Mouse (Mus musculus) liver, adult 2 months (tissue): Measurements from ENCODE around the gene Bbs12. TPM values are rescaled to one million over a fixed set of nuclear protein-coding genes. Genes with fewer than 3 reads are reported as not detected.

Experiments used
- DNase-seq: peaks from one replicate; pipeline ENCODE4 v3.0.0-alpha.2; 2011; ENCODE audit warnings: low read depth, low spot score; ENCODE audit errors: extremely low read depth
- H3K27ac ChIP-seq: fragments of 200-500 bp; replicated peaks from 2 replicates; pipeline ENCODE4 v1.5.1; 2012; ENCODE audit warnings: low read depth, mild to moderate bottlenecking, control low read depth, inconsistent platforms, low read length; ENCODE audit not compliant: insufficient read depth
- H3K27me3 ChIP-seq: fragments of 200-500 bp; 2 replicates; pipeline ENCODE4 v1.6.1; 2012; ENCODE audit warnings: mild to moderate bottlenecking, moderate library complexity, low read length, inconsistent platforms; ENCODE audit not compliant: control insufficient read depth, insufficient read depth
- H3K36me3 ChIP-seq: fragments of 200-500 bp; 2 replicates; pipeline ENCODE4 v1.6.1; 2012; ENCODE audit warnings: low read length, inconsistent platforms; ENCODE audit not compliant: control insufficient read depth, insufficient read depth
- H3K4me1 ChIP-seq: fragments of 200-500 bp; 2 replicates; pipeline ENCODE4 v1.6.1; 2011; ENCODE audit warnings: low read length; ENCODE audit not compliant: control insufficient read depth, insufficient read depth
- H3K4me3 ChIP-seq: fragments of 200-500 bp; 2 replicates; pipeline ENCODE4 v1.5.1; 2011; ENCODE audit warnings: low read depth, mild to moderate bottlenecking, control low read depth, low read length, moderate library complexity; ENCODE audit not compliant: insufficient read depth
- H3K79me2 ChIP-seq: fragments of 200-500 bp; 2 replicates; pipeline ENCODE4 v1.6.1; 2012; ENCODE audit warnings: inconsistent platforms, mild to moderate bottlenecking, low read length, moderate library complexity; ENCODE audit not compliant: control insufficient read depth, insufficient read depth
- H3K9ac ChIP-seq: fragments of 200-500 bp; 2 replicates; pipeline ENCODE4 v1.6.1; 2012; ENCODE audit warnings: low read depth, mild to moderate bottlenecking, control low read depth, inconsistent platforms, low read length
- CTCF ChIP-seq: fragments of 200-500 bp; IDR thresholded peaks from 2 replicates; pipeline ENCODE4 v1.5.1; 2011; ENCODE audit warnings: low read depth, low read length, control low read depth
- POLR2A ChIP-seq: fragments of 200-500 bp; IDR thresholded peaks from 2 replicates; pipeline ENCODE4 v1.6.1; 2011; ENCODE audit warnings: low read length, control low read depth; ENCODE audit not compliant: insufficient read depth; ENCODE audit errors: extremely low read depth
- WGBS: fragments of 180-500 bp; shearing (Covaris S2); methylation state at CpG from one replicate; pipeline ENCODE4 v1.1.7; 2018; 5-methylcytosine and 5-hydroxymethylcytosine counted together
- polyA plus RNA-seq: library from polyadenylated mRNA; depleted of rRNA; stranded (reverse); fragments of >200 nt; gene quantifications from 2 replicates; pipeline ENCODE4 v1.2.3, GENCODE M21; 2012
- total RNA-seq: library from RNA; depleted of rRNA; stranded (reverse); fragments of >200 nt; gene quantifications from 2 replicates; pipeline ENCODE4 v1.2.3, GENCODE M21; 2014

Gene Bbs12
- total and polyA plus RNA-seq, 2 experiments: 0.09 to 1.1 TPM

DNA sequence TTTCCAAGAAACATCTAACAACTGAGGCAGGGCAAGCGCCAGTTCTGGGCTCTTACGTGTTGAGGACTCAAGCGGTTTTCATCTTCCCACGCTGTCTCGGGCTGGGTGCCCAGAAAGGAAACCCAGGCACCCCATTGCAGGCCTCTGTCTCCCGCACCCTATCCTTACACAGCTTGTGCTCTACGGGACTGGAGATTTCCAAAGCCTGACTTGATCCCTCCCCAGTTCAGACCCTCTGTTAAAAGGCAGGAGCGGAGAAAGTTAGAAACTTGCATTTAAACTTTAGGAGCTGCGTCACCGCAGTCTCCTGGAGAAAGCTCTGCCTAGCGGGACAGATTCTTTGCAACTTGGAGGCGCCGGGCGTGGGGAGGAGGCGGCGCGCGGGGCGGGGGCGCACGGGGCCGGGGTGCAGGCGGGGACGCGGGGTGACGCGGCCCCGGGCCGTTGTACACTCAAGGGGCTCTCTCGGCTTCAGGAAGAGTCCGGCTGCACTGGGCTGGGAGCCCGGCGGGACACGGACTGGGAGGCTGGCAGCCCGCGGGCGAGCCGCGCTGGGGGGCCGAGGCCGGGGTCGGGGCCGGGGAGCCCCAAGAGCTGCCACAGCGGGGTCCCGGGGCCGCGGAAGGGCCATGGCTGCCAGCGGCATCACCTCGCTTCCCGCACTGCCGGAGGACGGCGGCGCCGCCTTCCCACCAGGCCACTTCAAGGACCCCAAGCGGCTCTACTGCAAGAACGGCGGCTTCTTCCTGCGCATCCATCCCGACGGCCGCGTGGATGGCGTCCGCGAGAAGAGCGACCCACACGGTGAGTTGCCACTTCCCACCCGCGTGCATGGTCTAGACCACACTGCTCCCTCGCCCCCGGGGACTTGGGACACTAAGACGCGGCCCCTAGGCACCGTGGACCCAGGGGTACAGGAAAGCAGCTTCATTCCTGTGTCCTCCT is 36.1 kb downstream of the Bbs12 start, which contains the start of gene Fgf2:
Gene Fgf2, plus strand, starts transcription at position 126 of the 945 bp plus-strand sequence.
- peak within 1 kb of the TSS; percentile 57 for H3K9ac ChIP-seq
- peak within 1 kb of the TSS; percentile 63 for H3K4me3 ChIP-seq
- no peak for DNase-seq
- H3K36me3 ChIP-seq: no peaks in the 10 kb centered on the region
- H3K79me2 ChIP-seq: no peaks in the 10 kb centered on the region
- peaks cover 15% of the 10 kb centered on the region; the same call in 1 of the 2 replicates for H3K27me3 ChIP-seq
- no peaks in the 10 kb centered on the region; the same call in 1 of the 2 replicates for H3K4me1 ChIP-seq
- no peak within 1 kb of the TSS for H3K27ac ChIP-seq
- 4% methylated on average over 66 of the region's 75 CpGs for WGBS
- TF ChIP-seq CTCF (no peak), POLR2A (no peak)

- H3K27ac ChIP-seq: no peak overlapping the region
- H3K4me1 ChIP-seq: no peaks in the 10 kb centered on the region; the same call in 1 of the 2 replicates
- H3K36me3 ChIP-seq: no peaks in the 10 kb centered on the region
- WGBS: 28% methylated on average over 8 of the region's 8 CpGs
- no peaks in the 10 kb centered on the region for H3K79me2 ChIP-seq
- peak overlapping the region; percentile 63 for H3K4me3 ChIP-seq
- no peak for TF ChIP-seq POLR2A
- no peak for TF ChIP-seq CTCF
- DNase-seq: no peak
- H3K9ac ChIP-seq: peak overlapping the region; percentile 57; the same call in 1 of the 2 replicates
- H3K27me3 ChIP-seq: peaks cover 15% of the 10 kb centered on the region; the same call in 1 of the 2 replicates
Observed at GRCm38 (mm10) chr3:37349166-37349548, 36.8 kb downstream of the Bbs12 start.

DNA sequence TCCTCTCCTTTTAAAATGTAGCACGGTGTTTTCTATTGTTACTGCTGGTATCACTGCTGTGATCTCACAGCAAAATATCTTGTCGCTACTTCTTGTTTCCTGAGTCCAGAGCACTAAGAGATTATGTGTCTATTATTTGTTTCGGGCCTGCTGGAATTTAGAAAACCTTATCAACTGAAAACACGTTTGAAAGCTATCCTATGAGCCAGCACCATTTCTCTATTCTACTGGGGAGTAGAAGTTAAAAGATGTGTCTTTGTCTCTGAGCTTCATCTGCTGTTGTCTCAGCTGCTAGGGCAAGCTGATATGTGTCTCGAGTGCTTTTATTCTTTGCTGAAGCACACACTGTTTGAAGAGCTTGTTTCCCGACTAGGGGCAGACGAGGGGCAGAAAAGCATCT is 38.0 kb downstream of the Bbs12 start:
- Histone ChIP-seq H3K36me3 (no peaks in the 10 kb centered on the region), H3K27me3 (peaks cover 15% of the 10 kb centered on the region; the same call in 1 of the 2 replicates)
- DNase-seq: no peak

DNA sequence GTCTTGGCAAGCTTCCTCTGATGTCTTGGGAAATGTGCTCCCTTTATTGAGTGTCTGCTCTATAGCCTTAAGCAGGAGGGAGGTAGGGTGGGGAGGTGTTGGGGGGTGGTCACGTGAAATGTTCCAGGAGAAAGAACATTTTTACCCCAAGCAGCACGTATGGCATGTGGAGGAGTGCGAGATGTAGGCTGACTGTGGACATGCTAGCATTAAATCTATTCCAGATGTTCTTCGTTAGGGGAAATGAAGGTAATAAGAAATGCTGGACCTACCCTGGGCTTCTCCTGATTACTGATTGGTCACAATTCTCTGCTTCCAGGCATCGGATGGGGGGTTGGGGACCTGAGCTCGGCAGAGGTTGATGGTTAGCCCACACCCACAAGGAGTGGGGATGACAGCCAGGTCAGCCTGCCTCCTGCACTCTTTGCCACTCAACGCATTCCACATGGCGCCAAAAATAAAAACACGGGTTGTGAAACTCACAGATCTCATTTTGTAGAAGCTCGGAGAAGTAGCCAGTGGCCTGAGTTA is 41.7 kb downstream of the Bbs12 start:
- H3K79me2 ChIP-seq: no peaks in the 10 kb centered on the region
- no peaks in the 10 kb centered on the region for H3K36me3 ChIP-seq
- no peak overlapping the region for H3K4me3 ChIP-seq
- TF ChIP-seq POLR2A (no peak), CTCF (no peak)
- 88% methylated on average over 10 of the region's 10 CpGs for WGBS
- no peak overlapping the region for H3K27ac ChIP-seq
- H3K27me3 ChIP-seq: peaks cover 4% of the 10 kb centered on the region; the same call in 1 of the 2 replicates
- H3K9ac ChIP-seq: no peak overlapping the region
- no peaks in the 10 kb centered on the region for H3K4me1 ChIP-seq
- no peak for DNase-seq

More for the DNA sequence above, 38.0 kb downstream of the Bbs12 start:
- H3K79me2 ChIP-seq: no peaks in the 10 kb centered on the region
- TF ChIP-seq CTCF: no peak
- TF ChIP-seq POLR2A: no peak
- 53% methylated on average over 7 of the region's 7 CpGs for WGBS
- no peak overlapping the region for H3K4me3 ChIP-seq
- H3K9ac ChIP-seq: no peak overlapping the region
- H3K4me1 ChIP-seq: no peaks in the 10 kb centered on the region; the same call in 1 of the 2 replicates
- H3K27ac ChIP-seq: no peak overlapping the region

GRCm38 (mm10) chr3:37354737-37355136 is 42.4 kb downstream of the Bbs12 start:
- H3K9ac ChIP-seq: no peak overlapping the region
- TF ChIP-seq POLR2A: no peak
- TF ChIP-seq CTCF: no peak
- H3K4me1 ChIP-seq: no peaks in the 10 kb centered on the region
- H3K27ac ChIP-seq: no peak overlapping the region
- no peak overlapping the region for H3K4me3 ChIP-seq
- 78% methylated on average over 1 of the region's 1 CpGs for WGBS
- no peaks in the 10 kb centered on the region for H3K36me3 ChIP-seq
- no peaks in the 10 kb centered on the region for H3K27me3 ChIP-seq
- DNase-seq: no peak
- H3K79me2 ChIP-seq: no peaks in the 10 kb centered on the region
